Mouse (Mus musculus) myocyte (in vitro differentiated cells): ENCODE data around the gene Pgls. TPM values are rescaled to one million over a fixed set of nuclear protein-coding genes. Genes with fewer than 3 reads are reported as not detected.

Experiments used
- H3K27me3 ChIP-seq: one replicate; pipeline ENCODE4 v1.6.1; 2011; ENCODE audit not compliant: control insufficient read depth, insufficient read depth, insufficient read length
- H3K36me3 ChIP-seq: one replicate; pipeline ENCODE4 v1.6.1; 2011; ENCODE audit not compliant: control insufficient read depth, insufficient read depth
- H3K4me2 ChIP-seq: one replicate; pipeline ENCODE4 v1.6.1; 2011; ENCODE audit warnings: low read depth, control low read depth
- H3K4me3 ChIP-seq: one replicate; pipeline ENCODE4 v1.5.1; 2011; ENCODE audit warnings: mild to moderate bottlenecking, control low read depth, moderate library complexity
- H3K79me2 ChIP-seq: one replicate; pipeline ENCODE4 v1.6.1; 2011; ENCODE audit not compliant: control insufficient read depth, insufficient read depth
- H3ac ChIP-seq: one replicate; pipeline ENCODE4 v1.6.1; 2011; ENCODE audit not compliant: control insufficient read depth, insufficient read length
- CEBPB ChIP-seq: IDR thresholded peaks from 2 replicates; pipeline ENCODE4 v1.6.1; 2011; ENCODE audit warnings: mild to moderate bottlenecking, moderate library complexity; ENCODE audit not compliant: poor library complexity, insufficient read depth, severe bottlenecking
- E2F4 ChIP-seq: IDR thresholded peaks from one replicate; pipeline ENCODE4 v1.6.1; 2011; ENCODE audit warnings: mild to moderate bottlenecking, control low read depth, moderate library complexity; ENCODE audit not compliant: insufficient read depth
- MAX ChIP-seq: IDR thresholded peaks from one replicate; pipeline ENCODE4 v1.6.1; 2011; ENCODE audit warnings: low read depth, mild to moderate bottlenecking, control low read depth
- MYOD1 ChIP-seq, 3 experiments: IDR thresholded peaks; one replicate each; pipeline ENCODE4 v1.6.1; 2011; ENCODE audit warnings: control low read depth in 2 of 3, low read depth in 2 of 3, mild to moderate bottlenecking in 2 of 3, moderate library complexity in 1 of 3; ENCODE audit not compliant: insufficient read length in 2 of 3, control insufficient read depth in 1 of 3
- MYOG ChIP-seq, 3 experiments: IDR thresholded peaks; one replicate each; pipeline ENCODE4 v1.6.1; 2011; ENCODE audit warnings: control low read depth in 2 of 3, low read depth in 2 of 3, mild to moderate bottlenecking in 2 of 3; ENCODE audit not compliant: insufficient read length in 2 of 3, control insufficient read depth in 1 of 3, insufficient read depth in 1 of 3
- POLR2A ChIP-seq: IDR thresholded peaks from one replicate; pipeline ENCODE4 v1.6.1; 2011; ENCODE audit warnings: low read depth, mild to moderate bottlenecking, control low read depth, moderate library complexity; ENCODE audit not compliant: insufficient read length
- POLR2AphosphoS2 ChIP-seq: IDR thresholded peaks from one replicate; pipeline ENCODE4 v1.6.1; 2011; ENCODE audit warnings: low read depth, control low read depth; ENCODE audit not compliant: insufficient read length
- REST ChIP-seq: IDR thresholded peaks from one replicate; pipeline ENCODE4 v1.6.1; 2011; ENCODE audit warnings: mild to moderate bottlenecking, control low read depth, moderate library complexity; ENCODE audit not compliant: insufficient read depth, insufficient read length
- SRF ChIP-seq: IDR thresholded peaks from one replicate; pipeline ENCODE4 v1.6.1; 2011; ENCODE audit warnings: low read depth; ENCODE audit not compliant: control insufficient read depth, insufficient read length
- TCF12 ChIP-seq: IDR thresholded peaks from one replicate; pipeline ENCODE4 v1.6.1; 2011; ENCODE audit warnings: mild to moderate bottlenecking, control low read depth; ENCODE audit not compliant: poor library complexity, insufficient read depth, severe bottlenecking
- TCF3 ChIP-seq: IDR thresholded peaks from one replicate; pipeline ENCODE4 v1.6.1; 2011; ENCODE audit warnings: low read depth, control low read depth; ENCODE audit not compliant: insufficient read length
- USF1 ChIP-seq: IDR thresholded peaks from one replicate; pipeline ENCODE4 v1.6.1; 2011; ENCODE audit warnings: low read depth, mild to moderate bottlenecking, control low read depth, moderate library complexity
- polyA plus RNA-seq: library from polyadenylated mRNA; unstranded; fragments of >200 nt; fragmentation: generic; extraction: Trizol; gene quantifications from one replicate; pipeline ENCODE4 v1.2.1, GENCODE M21; 2012; ENCODE audit warnings: missing spikeins

Pgls gene
- polyA plus RNA-seq, 1 experiment, result 248 TPM

GRCm38 (mm10) chr8:71547590-71547989, 44.4 kb upstream of the Pgls start:
- no peaks in the 10 kb centered on the region for H3K79me2 ChIP-seq
- no peak for TF ChIP-seq TCF12
- no peak for TF ChIP-seq E2F4
- TF ChIP-seq POLR2A, result no peak
- TF ChIP-seq MYOD1 (IDR thresholded peaks at IDR 0.05; ENCODE audit: control insufficient read depth in 1 of 3, insufficient read length in 2 of 3, low read depth in 2 of 3), result no peak
- no peak for TF ChIP-seq POLR2AphosphoS2
- no peak for TF ChIP-seq MAX
- no peak for TF ChIP-seq TCF3
- no peak for TF ChIP-seq MYOG (IDR thresholded peaks at IDR 0.05; ENCODE audit: control insufficient read depth in 1 of 3, insufficient read depth in 1 of 3, insufficient read length in 2 of 3, low read depth in 2 of 3)
- no peak for TF ChIP-seq REST
- no peak for TF ChIP-seq SRF
- no peak for TF ChIP-seq CEBPB
- TF ChIP-seq USF1, result no peak
- H3ac ChIP-seq, result no peak overlapping the region
- H3K36me3 ChIP-seq, result no peaks in the 10 kb centered on the region
- H3K4me2 ChIP-seq, result no peak overlapping the region
- no peaks in the 10 kb centered on the region for H3K27me3 ChIP-seq
- no peak overlapping the region for H3K4me3 ChIP-seq

DNA sequence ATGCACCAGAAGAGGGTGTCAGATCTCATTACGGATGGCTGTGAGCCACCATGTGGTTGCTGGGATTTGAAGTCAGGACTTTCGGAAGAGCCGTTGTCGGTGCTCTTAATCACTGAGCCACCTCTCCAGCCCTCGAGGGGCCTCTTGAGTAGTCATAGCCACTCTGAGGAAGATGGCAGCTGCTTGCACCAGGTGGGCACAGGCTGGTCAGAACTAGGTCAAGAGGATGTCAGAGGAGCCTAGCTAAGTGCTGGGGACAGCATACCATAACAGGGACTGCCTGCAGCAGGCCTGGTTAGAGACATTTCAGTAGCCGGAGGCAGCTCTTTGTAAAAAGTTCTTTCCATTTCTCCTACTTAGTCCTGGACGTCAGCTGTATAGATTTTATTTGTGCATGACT, 41.2 kb upstream of the Pgls start:
- Histone ChIP-seq H3K36me3 (no peaks in the 10 kb centered on the region), H3K4me2 (no peak overlapping the region), H3K79me2 (no peaks in the 10 kb centered on the region), H3K4me3 (no peak overlapping the region), H3K27me3 (no peaks in the 10 kb centered on the region), H3ac (no peak overlapping the region)
- TF ChIP-seq SRF (no peak), MAX (no peak), REST (no peak), MYOD1 (IDR thresholded peaks at IDR 0.05; ENCODE audit: control insufficient read depth in 1 of 3, insufficient read length in 2 of 3, low read depth in 2 of 3) (no peak), MYOG (IDR thresholded peaks at IDR 0.05; ENCODE audit: control insufficient read depth in 1 of 3, insufficient read depth in 1 of 3, insufficient read length in 2 of 3, low read depth in 2 of 3) (no peak), POLR2AphosphoS2 (no peak), CEBPB (no peak), USF1 (no peak), E2F4 (no peak), POLR2A (no peak), TCF3 (no peak), TCF12 (no peak)

GRCm38 (mm10) chr8:71552770-71553169, 39.2 kb upstream of the Pgls start:
- no peak for TF ChIP-seq MAX
- no peak for TF ChIP-seq POLR2AphosphoS2
- no peak for TF ChIP-seq POLR2A
- no peak for TF ChIP-seq CEBPB
- TF ChIP-seq USF1, result no peak
- TF ChIP-seq MYOG (IDR thresholded peaks at IDR 0.05; ENCODE audit: control insufficient read depth in 1 of 3, insufficient read depth in 1 of 3, insufficient read length in 2 of 3, low read depth in 2 of 3), result no peak
- TF ChIP-seq TCF3, result no peak
- TF ChIP-seq REST, result no peak
- no peak for TF ChIP-seq SRF
- no peak for TF ChIP-seq MYOD1 (IDR thresholded peaks at IDR 0.05; ENCODE audit: control insufficient read depth in 1 of 3, insufficient read length in 2 of 3, low read depth in 2 of 3)
- Histone ChIP-seq H3ac (no peak overlapping the region), H3K27me3 (peaks cover 2% of the 10 kb centered on the region), H3K36me3 (no peaks in the 10 kb centered on the region), H3K4me2 (no peak overlapping the region), H3K79me2 (no peaks in the 10 kb centered on the region), H3K4me3 (no peak overlapping the region)

DNA sequence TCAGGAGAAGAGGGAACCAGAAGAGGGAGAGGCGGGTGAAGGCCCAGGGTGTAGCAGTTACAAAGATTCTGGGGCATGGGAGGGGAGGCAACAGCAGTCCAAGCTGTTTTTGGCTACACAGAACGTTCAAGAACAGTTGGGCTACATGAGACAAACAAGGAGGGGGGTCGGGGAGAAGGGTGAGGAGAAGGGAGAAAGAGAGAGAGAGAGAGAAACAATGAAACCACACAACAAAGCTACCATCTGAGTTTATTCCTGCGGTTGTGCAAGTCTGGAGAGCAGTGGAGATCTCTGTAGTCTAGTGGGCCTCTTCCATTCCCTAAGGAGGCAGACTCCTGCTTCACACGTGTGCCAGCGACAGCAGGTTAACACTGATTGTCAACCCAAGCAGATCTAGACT, 38.0 kb upstream of the Pgls start:
- TF ChIP-seq TCF12 (no peak), CEBPB (no peak)
- peaks cover 12% of the 10 kb centered on the region for H3K27me3 ChIP-seq
- H3K36me3 ChIP-seq, result no peaks in the 10 kb centered on the region
- no peaks in the 10 kb centered on the region for H3K79me2 ChIP-seq
- H3ac ChIP-seq, result no peak overlapping the region
- no peak overlapping the region for H3K4me3 ChIP-seq
- no peak overlapping the region for H3K4me2 ChIP-seq

- no peaks in the 10 kb centered on the region for H3K79me2 ChIP-seq
- H3ac ChIP-seq, result no peak overlapping the region
- TF ChIP-seq USF1 (no peak), MAX (no peak), POLR2AphosphoS2 (no peak), TCF12 (no peak), MYOG (IDR thresholded peaks at IDR 0.05; ENCODE audit: control insufficient read depth in 1 of 3, insufficient read depth in 1 of 3, insufficient read length in 2 of 3, low read depth in 2 of 3) (no peak), MYOD1 (IDR thresholded peaks at IDR 0.05; ENCODE audit: control insufficient read depth in 1 of 3, insufficient read length in 2 of 3, low read depth in 2 of 3) (no peak)
- H3K27me3 ChIP-seq, result peaks cover 12% of the 10 kb centered on the region
- no peak overlapping the region for H3K4me3 ChIP-seq
- H3K36me3 ChIP-seq, result no peaks in the 10 kb centered on the region
- no peak overlapping the region for H3K4me2 ChIP-seq
These were observed 37.3 kb upstream of the Pgls start for GRCm38 (mm10) chr8:71554644-71555043.
